14 mouse cellular contexts compared by ENCODE assay signal in genomic region chr2:157409793-157410533, GRCm38 (mm10). TPM values are rescaled to one million over a fixed set of nuclear protein-coding genes. Genes with fewer than 3 reads are reported as not detected.
DNase-seq lines count a peak whose midpoint lies in the region; ATAC-seq and TF ChIP-seq lines count a peak whose summit lies in the region.
"Had no signal": no experiment of that assay in that cellular context is flagged by ENCODE, and none has a peak within 500 bp of the region (broad histone marks: within the 10 kb centered on the region; RNA-seq: fewer than 3 reads in every experiment).

No protein-coding gene starts in this region.

- H3K4me2 ChIP-seq in lung, embryonic 16.5 days (ENCODE audit: low read depth, low read length): no peak overlapping the region
- H3K4me2 ChIP-seq: embryonic facial prominence, embryonic 12.5 days had no signal

- TF ChIP-seq CTCF in lung, adult 2 months (IDR thresholded peaks at IDR 0.05; ENCODE audit: insufficient read depth, low read length): no peak

- TF ChIP-seq POLR2A in lung, adult 2 months (IDR thresholded peaks at IDR 0.05; ENCODE audit: borderline replicate concordance, extremely low read depth, low read depth, low read length): no peak

- no peaks in the 10 kb centered on the region for H3K36me3 ChIP-seq in lung, embryonic 16.5 days (ENCODE audit: control insufficient read depth, insufficient read depth, low read length)
- H3K36me3 ChIP-seq in ES-E14 (ENCODE audit: control insufficient read depth, insufficient read depth, low read length, poor library complexity, severe bottlenecking): no peaks in the 10 kb centered on the region
- H3K36me3 ChIP-seq: embryonic facial prominence, embryonic 12.5 days had no signal

- in situ Hi-C loops in ES-E14 (cut with MboI; ENCODE audit: low sequenced_read_pairs in 2 of 2, unreplicated experiment in 2 of 2): no loop called here

- 61% methylated on average over 12 of the region's 12 CpGs for WGBS in lung, embryonic 16.5 days
- WGBS in lung, adult 2 months: 65% methylated on average over 12 of the region's 12 CpGs

- H3K4me1 ChIP-seq in lung, embryonic 16.5 days (replicated peaks; ENCODE audit: control insufficient read depth, insufficient read depth, low read length): peaks cover 3% of the 10 kb centered on the region; the same call in 1 of the 2 replicates
- peaks cover 2% of the 10 kb centered on the region for H3K4me1 ChIP-seq in lung, adult 2 months (ENCODE audit: control insufficient read depth, insufficient read depth, low read length)
- peaks cover 8 to 19% of the 10 kb centered on the region in 2 experiments; a peak in 3 of 4 replicates for H3K4me1 ChIP-seq in ES-E14 (ENCODE audit: control insufficient read depth in 2 of 2, insufficient read depth in 2 of 2, low read length in 2 of 2, poor library complexity in 1 of 2)

- no peak overlapping the region for H3K9ac ChIP-seq in lung, embryonic 16.5 days (ENCODE audit: low read length)
- 0 out of 2 replicates have a peak overlapping the region, but pooled peaks have one; percentile 18 for H3K9ac ChIP-seq in ES-E14 (ENCODE audit: insufficient read depth, low read depth, low read length, poor library complexity, severe bottlenecking)
- H3K9ac ChIP-seq: embryonic facial prominence, embryonic 12.5 days; liver, embryonic 14.5 days had no signal

- no peaks in the 10 kb centered on the region for H3K9me3 ChIP-seq in lung, embryonic 16.5 days (ENCODE audit: control insufficient read depth, low read length)
- no peaks in the 10 kb centered on the region for H3K9me3 ChIP-seq in ES-E14 (ENCODE audit: control insufficient read depth, insufficient read depth, low read depth, low read length)
- H3K9me3 ChIP-seq: embryonic facial prominence, embryonic 12.5 days had no signal

- H3K4me3 ChIP-seq in lung, embryonic 16.5 days (ENCODE audit: low read length): no peak overlapping the region
- no peak overlapping the region for H3K4me3 ChIP-seq in lung, adult 2 months (replicated peaks; ENCODE audit: extremely low read depth, low read depth, low read length)
- H3K4me3 ChIP-seq in ES-E14 (ENCODE audit: insufficient read depth in 1 of 2, low read depth in 1 of 2, low read length in 2 of 2, poor library complexity in 1 of 2, severe bottlenecking in 1 of 2): no peak overlapping the region
- H3K4me3 ChIP-seq: embryonic facial prominence, embryonic 12.5 days had no signal

- no peak for DNase-seq in frontal cortex, postnatal 14 days (ENCODE audit: low spot score in 2 of 2)
- DNase-seq in lung, adult 2 months: no peak
- no peak for DNase-seq in ES-E14 (ENCODE audit: low read depth, low spot score)
- peak; percentile 78 to 89 for DNase-seq in left cerebral cortex, adult 18-20 months (ENCODE audit: low spot score in 2 of 2)
- DNase-seq in cerebellum, adult 11 months: no peak
- no peak for DNase-seq in cerebellum, adult 9-10 months
- DNase-seq: gastrocnemius, postnatal 14 days; heart, postnatal 36 days; kidney, postnatal 4 days; thymus, adult 2 months had no signal

- no peak overlapping the region for H3K27ac ChIP-seq in lung, embryonic 16.5 days (ENCODE audit: low read length)
- H3K27ac ChIP-seq in ES-E14 (ENCODE audit: insufficient read depth, low read depth, low read length, poor library complexity, severe bottlenecking): no peak overlapping the region
- H3K27ac ChIP-seq: embryonic facial prominence, embryonic 12.5 days; liver, embryonic 14.5 days had no signal

- ATAC-seq in frontal cortex, adult (ENCODE audit: low TSS enrichment): peak; percentile 84
- ATAC-seq in lung, embryonic 16.5 days (ENCODE audit: low read depth): peak; percentile 37; the same call in 1 of the 2 replicates

- H3K27me3 ChIP-seq in lung, embryonic 16.5 days (ENCODE audit: control insufficient read depth, insufficient read depth, low read depth, low read length): no peaks in the 10 kb centered on the region
- H3K27me3 ChIP-seq: embryonic facial prominence, embryonic 12.5 days had no signal

TF ChIP-seq in ES-E14, 5 proteins besides CTCF, POLR2A, EP300 and RAD21:
- TF ChIP-seq HCFC1 (IDR thresholded peaks at IDR 0.05; ENCODE audit: borderline replicate concordance, insufficient read depth, low read length): no peak
- no peak for TF ChIP-seq CHD2 (IDR thresholded peaks at IDR 0.05; ENCODE audit: low read depth, low read length)

RNA-seq across cellular contexts. Expression of gene Src, which starts 8.3 kb away (rescaled TPM):
- polyA plus RNA-seq in lung, embryonic 16.5 days (2015; fragmentation: Nextera tagmentation; extraction: Ambion mirVana): 20.9 and 21.1 TPM in 2 replicates
- 59.8 and 62.3 TPM in 2 replicates for polyA plus RNA-seq in lung, adult 2 months (2012; rRNA removed)
- total RNA-seq in ES-E14 (2012; rRNA removed): 32.5 and 36.7 TPM in 2 replicates
- total RNA-seq in left cerebral cortex, adult 18-20 months (2021): 100 to 1,000 TPM; 135 to 137 TPM

RNA-seq across cellular contexts. Expression of gene Manbal, which starts 42.6 kb away (rescaled TPM):
- 85.3 and 86.3 TPM in 2 replicates for polyA plus RNA-seq in lung, embryonic 16.5 days (2015; fragmentation: Nextera tagmentation; extraction: Ambion mirVana)
- 85.5 and 108 TPM in 2 replicates for polyA plus RNA-seq in lung, adult 2 months (2012; rRNA removed)
- 39.4 and 44.9 TPM in 2 replicates for total RNA-seq in ES-E14 (2012; rRNA removed)
- total RNA-seq in left cerebral cortex, adult 18-20 months (2021): 10 to 100 TPM; 54.6 to 56.6 TPM

Comparison
In these comparisons a context has a peak if more than half of its experiments do, and no peak if none do; other contexts are left out.
1. DNase-seq: peak in left cerebral cortex, adult 18-20 months (2 of 2); none in frontal cortex, postnatal 14 days (0 of 2), lung, adult 2 months (single experiment), ES-E14 (single experiment), cerebellum, adult 11 months (single experiment) and cerebellum, adult 9-10 months (single experiment).